Mouse (Mus musculus): ENCODE results near the gene Olfr1449.

- TF ChIP-seq CTCF (IDR thresholded peaks at IDR 0.05; ENCODE audit: low read depth): no peak
- no peak for TF ChIP-seq EP300 (IDR thresholded peaks at IDR 0.05; ENCODE audit: low read depth)
These were observed 27.0 kb upstream of the Olfr1449 start, which contains the start of gene Olfr1447 for GRCm38 (mm10) chr19:12903643-12904042.

All from liver, embryonic 14.5 days (tissue).